In the genomic region with DNA sequence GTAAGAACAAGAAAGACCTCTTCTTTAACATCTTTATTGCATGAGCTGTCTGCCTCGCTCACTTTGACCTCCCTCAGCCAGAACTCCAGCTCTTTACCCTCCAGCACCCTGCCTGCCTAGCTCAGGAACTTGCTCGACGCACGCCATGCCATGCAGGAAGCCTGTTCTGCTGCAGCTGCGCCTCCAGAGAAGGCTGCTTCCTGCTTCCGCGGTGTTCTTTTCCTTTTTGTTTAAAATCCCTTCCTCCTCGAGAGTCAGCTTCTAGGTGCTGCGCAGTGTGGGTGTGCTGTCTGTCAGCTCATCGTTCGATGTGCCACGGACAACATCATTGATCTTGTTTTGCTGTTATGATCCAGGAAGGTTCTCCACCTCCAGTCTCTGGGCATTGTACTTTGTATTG, we compare ENCODE assay signal across 26 mouse cellular contexts. TPM values are rescaled to one million over a fixed set of nuclear protein-coding genes. Genes with fewer than 3 reads are reported as not detected.
DNase-seq lines count a peak whose midpoint lies in the region; ATAC-seq and TF ChIP-seq lines count a peak whose summit lies in the region.
"Had no signal": no experiment of that assay in that cellular context is flagged by ENCODE, and none has a peak within 500 bp of the region (broad histone marks: within the 10 kb centered on the region; RNA-seq: fewer than 3 reads in every experiment).

No protein-coding gene starts in this region.

- peaks cover 6% of the 10 kb centered on the region; the same call in 1 of the 2 replicates for H3K36me3 ChIP-seq in liver, postnatal 0 days (replicated peaks; ENCODE audit: insufficient read depth, low read length)
- no peaks in the 10 kb centered on the region for H3K36me3 ChIP-seq in thymus, adult 2 months (ENCODE audit: control insufficient read depth, insufficient read depth, low read length)

- no peaks in the 10 kb centered on the region for H3K9me3 ChIP-seq in liver, postnatal 0 days (ENCODE audit: low read length)
- H3K9me3 ChIP-seq: G1E; heart, embryonic 13.5 days; intestine, embryonic 15.5 days; midbrain, embryonic 12.5 days had no signal

- H3K9ac ChIP-seq in liver, postnatal 0 days (replicated peaks): no peak overlapping the region
- H3K9ac ChIP-seq: forebrain, postnatal 0 days; heart, embryonic 13.5 days; intestine, embryonic 15.5 days; midbrain, embryonic 12.5 days had no signal

- H3K27me3 ChIP-seq in liver, postnatal 0 days (ENCODE audit: insufficient read depth, low read length): no peaks in the 10 kb centered on the region
- no peaks in the 10 kb centered on the region for H3K27me3 ChIP-seq in thymus, adult 2 months (ENCODE audit: control insufficient read depth, insufficient read depth, low read length)
- H3K27me3 ChIP-seq: heart, embryonic 13.5 days; intestine, embryonic 15.5 days; midbrain, embryonic 12.5 days had no signal

- DNase-seq in liver, postnatal 0 days: no peak
- no peak for DNase-seq in liver
- peak; percentile 31 for DNase-seq in thymus, adult 2 months
- peak; percentile 45 for DNase-seq in thymus, postnatal 4 days
- no peak for DNase-seq in urinary bladder, postnatal 10 days (ENCODE audit: low spot score)
- no peak for DNase-seq in left cerebral cortex, adult 9 months (ENCODE audit: low spot score in 2 of 2)
- DNase-seq: adrenal gland, postnatal 10 days; cerebellum, adult 8-10 months; cerebellum, postnatal 36 days; embryo, embryonic 11 days; forebrain, postnatal 0 days; heart, postnatal 14 days; kidney, adult 2 months; kidney, postnatal 10 days; layer of hippocampus, postnatal 36 days; lung, adult 18-20 months; lung, postnatal 10 days; retina, postnatal 1 day; right cerebral cortex, postnatal 14 days had no signal

- no peak overlapping the region for H3K27ac ChIP-seq in liver, postnatal 0 days (ENCODE audit: low read depth)
- peak overlapping the region; percentile 75 for H3K27ac ChIP-seq in thymus, adult 2 months (ENCODE audit: control insufficient read depth, insufficient read depth, low read length)
- H3K27ac ChIP-seq: heart, embryonic 13.5 days; hindbrain, postnatal 0 days; intestine, embryonic 15.5 days; midbrain, embryonic 12.5 days had no signal

- 55% methylated on average over 12 of the region's 12 CpGs for WGBS in liver, postnatal 0 days (ENCODE audit: insufficient replicate concordance)
- WGBS in thymus, adult 2 months: 22% methylated on average over 12 of the region's 12 CpGs

- peak; percentile 39; the same call in 1 of the 2 replicates for TF ChIP-seq POLR2A in thymus, adult 2 months (IDR thresholded peaks at IDR 0.05; ENCODE audit: control insufficient read depth, extremely low read depth, insufficient read depth, low read length, poor library complexity)

- H3K4me3 ChIP-seq in liver, postnatal 0 days (ENCODE audit: low read depth, low read length): no peak overlapping the region
- 0 out of 2 replicates have a peak overlapping the region, but pooled peaks have one; percentile 10 for H3K4me3 ChIP-seq in thymus, adult 2 months (ENCODE audit: control insufficient read depth, insufficient read depth, low read length)
- H3K4me3 ChIP-seq: erythroblast, embryonic 14.5 days; heart, embryonic 13.5 days; intestine, embryonic 15.5 days; midbrain, embryonic 12.5 days had no signal

- no peak for TF ChIP-seq CTCF in liver, postnatal 0 days (IDR thresholded peaks at IDR 0.05; ENCODE audit: low read depth)
- peak; percentile 21; the same call in 1 of the 2 replicates for TF ChIP-seq CTCF in thymus, adult 2 months (IDR thresholded peaks at IDR 0.05; ENCODE audit: borderline replicate concordance, control insufficient read depth, extremely low read depth, insufficient read depth, low read length, poor library complexity)

- no peak for TF ChIP-seq EP300 in liver, postnatal 0 days (IDR thresholded peaks at IDR 0.05; ENCODE audit: low read depth)

- no peaks in the 10 kb centered on the region for H3K4me1 ChIP-seq in liver, postnatal 0 days (ENCODE audit: insufficient read depth)
- peaks cover 8% of the 10 kb centered on the region for H3K4me1 ChIP-seq in thymus, adult 2 months (replicated peaks; ENCODE audit: control insufficient read depth, insufficient read depth, low read length)
- H3K4me1 ChIP-seq: heart, embryonic 13.5 days; intestine, embryonic 15.5 days; midbrain, embryonic 12.5 days had no signal

- H3K4me2 ChIP-seq in liver, postnatal 0 days (ENCODE audit: low read depth, low read length): 0 out of 2 replicates have a peak overlapping the region, but pooled peaks have one; percentile 4
- H3K4me2 ChIP-seq: heart, embryonic 13.5 days; intestine, embryonic 15.5 days; midbrain, embryonic 12.5 days had no signal

- ATAC-seq in liver, postnatal 0 days: no peak
- ATAC-seq in granulocyte monocyte progenitor cell, adult 5-6 weeks (replicated peaks; ENCODE audit: poor library complexity, severe bottlenecking): 0 out of 2 replicates have a peak, but pooled peaks have one; percentile 23
- ATAC-seq: forebrain, postnatal 0 days; hindbrain, postnatal 0 days; intestine, embryonic 15.5 days had no signal

RNA-seq across cellular contexts. Expression of a gene that starts 6.9 kb away (rescaled TPM):
- 2.1 and 3.1 TPM in 2 replicates for polyA plus RNA-seq in liver, postnatal 0 days (2015; fragmentation: Nextera tagmentation; extraction: Ambion mirVana)
- total RNA-seq in granulocyte monocyte progenitor cell, adult 5-6 weeks (2014; fragmentation: Nextera tagmentation): 52.0 and 61.0 TPM in 2 replicates
- 80.7 and 101 TPM in 2 replicates for total RNA-seq in granulocyte monocyte progenitor cell, adult 5-6 weeks (2017)
- polyA plus RNA-seq in thymus, adult 2 months (2012; rRNA removed): 16.8 and 18.6 TPM in 2 replicates

RNA-seq across cellular contexts. Expression of a gene that starts 7.5 kb away (rescaled TPM):
- polyA plus RNA-seq in liver, postnatal 0 days (2015; fragmentation: Nextera tagmentation; extraction: Ambion mirVana): 7.0 and 15.1 TPM in 2 replicates
- total RNA-seq in granulocyte monocyte progenitor cell, adult 5-6 weeks (2014; fragmentation: Nextera tagmentation): not detected in 2 replicates
- 1.5 TPM in 1 of 2 replicates, not detected in the other for total RNA-seq in granulocyte monocyte progenitor cell, adult 5-6 weeks (2017)
- polyA plus RNA-seq in thymus, adult 2 months (2012; rRNA removed): 28.1 and 85.8 TPM in 2 replicates
- total RNA-seq: hindbrain, postnatal 0 days had no signal

RNA-seq across cellular contexts. Expression of a gene that starts 22.1 kb away (rescaled TPM):
- 30.2 and 30.6 TPM in 2 replicates for polyA plus RNA-seq in liver, postnatal 0 days (2015; fragmentation: Nextera tagmentation; extraction: Ambion mirVana)
- 236 and 240 TPM in 2 replicates for total RNA-seq in granulocyte monocyte progenitor cell, adult 5-6 weeks (2014; fragmentation: Nextera tagmentation)
- 176 and 196 TPM in 2 replicates for total RNA-seq in granulocyte monocyte progenitor cell, adult 5-6 weeks (2017)
- polyA plus RNA-seq in thymus, adult 2 months (2012; rRNA removed): 565 and 739 TPM in 2 replicates

RNA-seq across cellular contexts. Expression of a gene that starts 54.7 kb away (rescaled TPM):
- 0.54 and 0.75 TPM in 2 replicates for polyA plus RNA-seq in liver, postnatal 0 days (2015; fragmentation: Nextera tagmentation; extraction: Ambion mirVana)
- total RNA-seq in granulocyte monocyte progenitor cell, adult 5-6 weeks (2014; fragmentation: Nextera tagmentation): 9.7 and 13.3 TPM in 2 replicates
- 7.7 and 8.3 TPM in 2 replicates for total RNA-seq in granulocyte monocyte progenitor cell, adult 5-6 weeks (2017)
- polyA plus RNA-seq in thymus, adult 2 months (2012; rRNA removed): 5.4 and 8.1 TPM in 2 replicates
- polyA plus RNA-seq: erythroblast, embryonic 14.5 days had no signal

RNA-seq across cellular contexts. Expression of a gene that starts 55.3 kb away (rescaled TPM):
- polyA plus RNA-seq in liver, postnatal 0 days (2015; fragmentation: Nextera tagmentation; extraction: Ambion mirVana): 42.9 and 43.3 TPM in 2 replicates
- total RNA-seq in granulocyte monocyte progenitor cell, adult 5-6 weeks (2014; fragmentation: Nextera tagmentation): 79.3 and 81.3 TPM in 2 replicates
- total RNA-seq in granulocyte monocyte progenitor cell, adult 5-6 weeks (2017): 62.3 and 79.3 TPM in 2 replicates
- 131 and 157 TPM in 2 replicates for polyA plus RNA-seq in thymus, adult 2 months (2012; rRNA removed)

Comparison
In these comparisons a context has a peak if more than half of its experiments do, and no peak if none do; other contexts are left out.
1. DNase-seq: peak in thymus, adult 2 months (single experiment) and thymus, postnatal 4 days (single experiment); none in liver, postnatal 0 days (single experiment), liver (single experiment), urinary bladder, postnatal 10 days (single experiment) and left cerebral cortex, adult 9 months (0 of 2).
2. RNA of a gene that starts 22.1 kb away (polyA plus RNA-seq): 565 to 739 TPM in thymus, adult 2 months; 30.2 to 30.6 TPM in liver, postnatal 0 days; every median in the first group is over 10 times any median in the second.